Mouse (Mus musculus) embryonic facial prominence, embryonic 13.5 days (tissue): ENCODE measurements around the gene Krt31. TPM values are rescaled to one million over a fixed set of nuclear protein-coding genes. Genes with fewer than 3 reads are reported as not detected.

ENCODE experiments used
- ATAC-seq: fragments of 200-750 bp; cut with Nextera tagmentation; 2 replicates; pipeline ENCODE4 v1.8.0; 2017; ENCODE audit warnings: low read depth; ENCODE audit not compliant: insufficient number of reproducible peaks, insufficient read depth, low FRiP score, low TSS enrichment
- H3K27ac ChIP-seq: fragments of 300-500 bp; sonication (generic); 2 replicates; pipeline ENCODE4 v1.5.1; 2015; ENCODE audit warnings: moderate library complexity, mild to moderate bottlenecking, inconsistent platforms
- H3K27me3 ChIP-seq: fragments of 300-500 bp; sonication (generic); 2 replicates; pipeline ENCODE4 v1.6.1; 2015; ENCODE audit warnings: mild to moderate bottlenecking, inconsistent platforms
- H3K36me3 ChIP-seq: fragments of 300-500 bp; sonication (generic); 2 replicates; pipeline ENCODE4 v1.6.1; 2015; ENCODE audit warnings: mild to moderate bottlenecking, inconsistent platforms
- H3K4me1 ChIP-seq: fragments of 300-500 bp; sonication (generic); 2 replicates; pipeline ENCODE4 v1.6.1; 2015; ENCODE audit warnings: inconsistent platforms
- H3K4me2 ChIP-seq: fragments of 300-500 bp; sonication (generic); 2 replicates; pipeline ENCODE4 v1.6.1; 2015; ENCODE audit warnings: moderate library complexity, mild to moderate bottlenecking, inconsistent platforms
- H3K4me3 ChIP-seq: fragments of 300-500 bp; sonication (generic); 2 replicates; pipeline ENCODE4 v1.5.1; 2015; ENCODE audit warnings: mild to moderate bottlenecking, inconsistent platforms
- H3K9ac ChIP-seq: fragments of 300-500 bp; sonication (generic); 2 replicates; pipeline ENCODE4 v1.6.1; 2015; ENCODE audit warnings: mild to moderate bottlenecking, inconsistent platforms
- H3K9me3 ChIP-seq: fragments of 300-500 bp; sonication (generic); 2 replicates; pipeline ENCODE4 v1.6.1; 2016; ENCODE audit warnings: inconsistent platforms
- WGBS: fragments of 180-500 bp; shearing (Covaris S2); methylation state at CpG from one replicate; pipeline ENCODE4 v1.1.7; 2015; ENCODE audit warnings: mixed read lengths; 5-methylcytosine and 5-hydroxymethylcytosine counted together
- polyA plus RNA-seq: library from polyadenylated mRNA; unstranded; fragments of >200 nt; fragmentation: Nextera tagmentation; extraction: Ambion mirVana; gene quantifications from 2 replicates; pipeline ENCODE4 v1.2.1, GENCODE M21; 2015

The Krt31 gene
- polyA plus RNA-seq, 1 experiment from 2014 or later = not detected

DNA sequence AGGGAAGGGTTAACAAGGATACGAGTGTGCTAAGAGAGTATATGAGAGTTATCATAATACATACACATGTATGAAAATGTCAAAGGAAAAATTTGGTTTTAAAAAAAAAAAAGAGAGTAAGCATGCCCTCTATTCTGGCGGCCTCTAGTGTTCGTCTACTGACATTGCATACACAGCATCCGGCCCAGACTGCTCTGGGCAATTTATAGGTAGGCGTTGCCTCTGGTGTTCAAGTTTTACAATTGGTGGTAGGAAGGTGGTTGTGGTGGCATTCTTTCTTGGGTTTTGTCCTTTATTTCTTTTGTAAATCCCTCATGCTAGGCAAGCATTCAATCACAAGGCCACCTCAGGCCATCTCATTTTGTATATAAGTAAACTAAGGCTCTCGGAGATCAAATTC, 45.5 kb downstream of the Krt31 start:
- Histone ChIP-seq H3K4me3 (no peak overlapping the region), H3K27me3 (no peaks in the 10 kb centered on the region), H3K4me2 (no peak overlapping the region), H3K9me3 (0 out of 2 replicates have a peak, but pooled peaks cover 3% of the 10 kb centered on the region), H3K27ac (no peak overlapping the region), H3K4me1 (no peaks in the 10 kb centered on the region), H3K36me3 (no peaks in the 10 kb centered on the region), H3K9ac (no peak overlapping the region)
- 19% methylated on average over 6 of the region's 6 CpGs for WGBS
- no peak for ATAC-seq

DNA sequence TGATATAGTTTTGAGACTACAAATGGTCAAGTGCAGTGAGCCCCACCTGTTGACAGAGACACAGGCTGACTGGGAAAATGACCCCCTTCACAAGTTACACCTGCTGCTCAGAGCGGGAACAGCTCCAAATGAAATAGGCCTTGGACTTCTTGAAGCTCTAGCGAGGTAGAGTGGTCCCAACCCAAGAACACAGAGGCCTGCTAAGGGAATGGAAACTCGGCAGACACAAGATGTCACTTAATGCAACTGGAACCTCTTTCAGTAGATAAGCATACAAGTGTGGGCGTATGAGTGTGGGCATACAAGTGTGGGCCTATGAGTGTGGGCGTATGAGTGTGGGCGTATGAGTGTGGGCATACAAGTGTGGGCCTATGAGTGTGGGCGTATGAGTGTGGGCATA, 51.3 kb downstream of the Krt31 start:
- no peak for ATAC-seq
- Histone ChIP-seq H3K4me3 (no peak overlapping the region), H3K27ac (no peak overlapping the region), H3K27me3 (peaks cover 21% of the 10 kb centered on the region), H3K9me3 (0 out of 2 replicates have a peak, but pooled peaks cover 3% of the 10 kb centered on the region), H3K4me2 (no peak overlapping the region), H3K9ac (no peak overlapping the region), H3K36me3 (no peaks in the 10 kb centered on the region), H3K4me1 (no peaks in the 10 kb centered on the region)
- 90% methylated on average over 7 of the region's 7 CpGs for WGBS

Other genes starting within 250 kb of the Krt31 start
- not detected in 2 replicates for gene Gm11554, start 246.1 kb downstream of the Krt31 start, polyA plus RNA-seq
- gene Krtap4-13, start 240.7 kb downstream of the Krt31 start, polyA plus RNA-seq = not detected in 2 replicates
- not detected in 2 replicates for gene Gm11564, start 234.9 kb downstream of the Krt31 start, polyA plus RNA-seq
- gene 2300003K06Rik, start 212.5 kb downstream of the Krt31 start, polyA plus RNA-seq = not detected in 2 replicates
- not detected in 2 replicates for gene Krtap4-16, start 198.9 kb downstream of the Krt31 start, polyA plus RNA-seq
- not detected in 2 replicates for gene Gm11568, start 192.6 kb downstream of the Krt31 start, polyA plus RNA-seq
- not detected in 2 replicates for gene Gm11559, start 186.1 kb downstream of the Krt31 start, polyA plus RNA-seq
- gene Krtap9-1, start 177.2 kb downstream of the Krt31 start, polyA plus RNA-seq = not detected in 2 replicates
- not detected in 2 replicates for gene Gm11567, start 171.4 kb downstream of the Krt31 start, polyA plus RNA-seq
- not detected in 2 replicates for gene Krtap31-1, start 142.6 kb downstream of the Krt31 start, polyA plus RNA-seq
- not detected in 2 replicates for gene Gm11565, start 135.8 kb downstream of the Krt31 start, polyA plus RNA-seq
- gene Krtap31-2, start 114.3 kb downstream of the Krt31 start, polyA plus RNA-seq = not detected in 2 replicates
- gene Krtap9-5, start 102.1 kb downstream of the Krt31 start, polyA plus RNA-seq = not detected in 2 replicates
- not detected in 2 replicates for gene Krtap29-1, start 71.5 kb downstream of the Krt31 start, polyA plus RNA-seq
- gene Krtap16-1, start 64.0 kb downstream of the Krt31 start, polyA plus RNA-seq = not detected in 2 replicates
- gene Krtap17-1, start 56.6 kb downstream of the Krt31 start, polyA plus RNA-seq = 0.48 TPM in 2 replicates
- not detected in 2 replicates for gene Krt33a, start 34.3 kb downstream of the Krt31 start, polyA plus RNA-seq
- not detected in 2 replicates for gene Krt33b, start 20.7 kb downstream of the Krt31 start, polyA plus RNA-seq
- not detected in 2 replicates for gene Krt34, start 9.0 kb downstream of the Krt31 start, polyA plus RNA-seq
- 0.36 and 0.70 TPM in 2 replicates for gene Krt32, start 37.7 kb upstream of the Krt31 start, polyA plus RNA-seq
- gene Krt35, start 45.7 kb upstream of the Krt31 start, polyA plus RNA-seq = 1.5 and 2.4 TPM in 2 replicates
- 0.15 TPM in 1 of 2 replicates, not detected in the other for gene Krt36, start 55.1 kb upstream of the Krt31 start, polyA plus RNA-seq
- gene Krt13, start 71.0 kb upstream of the Krt31 start, polyA plus RNA-seq = 1.1 and 2.2 TPM in 2 replicates
- gene Krt15, start 85.4 kb upstream of the Krt31 start, polyA plus RNA-seq = 314 and 354 TPM in 2 replicates
- 44.6 and 57.3 TPM in 2 replicates for gene Krt19, start 98.1 kb upstream of the Krt31 start, polyA plus RNA-seq
- gene Krt9, start 142.7 kb upstream of the Krt31 start, polyA plus RNA-seq = not detected in 2 replicates
- 574 and 670 TPM in 2 replicates for gene Krt14, start 157.0 kb upstream of the Krt31 start, polyA plus RNA-seq
- gene Krt16, start 198.4 kb upstream of the Krt31 start, polyA plus RNA-seq = 0.33 and 0.45 TPM in 2 replicates
- 161 and 186 TPM in 2 replicates for gene Krt17, start 210.5 kb upstream of the Krt31 start, polyA plus RNA-seq
- gene Krt42, start 219.3 kb upstream of the Krt31 start, polyA plus RNA-seq = 0.20 and 0.25 TPM in 2 replicates